In genomic region chr7:118937469-118938387, GRCm38 (mm10) we compare ENCODE assay signal across 13 mouse cellular contexts. TPM values are rescaled to one million over a fixed set of nuclear protein-coding genes. Genes with fewer than 3 reads are reported as not detected.
DNase-seq lines count a peak whose midpoint lies in the region; TF ChIP-seq lines count a peak whose summit lies in the region.
"Had no signal": no experiment of that assay in that cellular context is flagged by ENCODE, and none has a peak within 500 bp of the region (broad histone marks: within the 10 kb centered on the region; RNA-seq: fewer than 3 reads in every experiment).

No protein-coding gene starts in this region.

- no peaks in the 10 kb centered on the region for H3K36me3 ChIP-seq in testis, adult 2 months (ENCODE audit: control insufficient read depth, insufficient read depth, low read length)
- H3K36me3 ChIP-seq: embryonic facial prominence, embryonic 15.5 days; G1E; hindbrain, embryonic 12.5 days had no signal

- peak; percentile 65 to 88 for DNase-seq in adrenal gland, adult (ENCODE audit: inconsistent age in 2 of 2, low spot score in 1 of 2)
- DNase-seq in adrenal gland, postnatal 4 days (ENCODE audit: low spot score in 2 of 2): no peak
- peak; percentile 54 for DNase-seq in ZHBTc4 (ENCODE audit: low read depth, low spot score)
- peak; percentile 62 to 76 for DNase-seq in lung, adult 18-20 months
- no peak for DNase-seq in left cerebral cortex, adult 11 months (ENCODE audit: low spot score)
- no peak for DNase-seq in gastrocnemius, adult 18-20 months (ENCODE audit: low spot score)
- no peak for DNase-seq in right cerebral cortex, postnatal 14 days
- DNase-seq: cerebellum, postnatal 10 days had no signal

- H3K4me3 ChIP-seq in testis, adult 2 months (ENCODE audit: control insufficient read depth, low read depth, low read length): peak overlapping the region; percentile 37
- H3K4me3 ChIP-seq: embryonic facial prominence, embryonic 15.5 days; hindbrain, embryonic 12.5 days had no signal

- H3K4me1 ChIP-seq in testis, adult 2 months (ENCODE audit: control insufficient read depth, insufficient read depth, low read length): no peaks in the 10 kb centered on the region; the same call in 1 of the 2 replicates
- H3K4me1 ChIP-seq: embryonic facial prominence, embryonic 15.5 days had no signal

- no peak for TF ChIP-seq CTCF in testis, adult 2 months (IDR thresholded peaks at IDR 0.05; ENCODE audit: control insufficient read depth, insufficient read depth, insufficient replicate concordance, low read depth, low read length)

- no peak for TF ChIP-seq POLR2A in testis, adult 2 months (IDR thresholded peaks at IDR 0.05; ENCODE audit: control insufficient read depth, low read depth, low read length)

- H3K27ac ChIP-seq in testis, adult 2 months (ENCODE audit: control insufficient read depth, insufficient read depth, low read depth, low read length): peak overlapping the region; percentile 59; the same call in 1 of the 2 replicates
- H3K27ac ChIP-seq: embryonic facial prominence, embryonic 15.5 days; hindbrain, embryonic 12.5 days; kidney, postnatal 0 days had no signal

- no peaks in the 10 kb centered on the region for H3K27me3 ChIP-seq in testis, adult 2 months (ENCODE audit: control insufficient read depth, insufficient read depth, low read length)
- H3K27me3 ChIP-seq: embryonic facial prominence, embryonic 15.5 days; hindbrain, embryonic 12.5 days had no signal

RNA-seq across cellular contexts. Expression of gene Gprc5b, which starts 57.3 kb away (rescaled TPM):
- 10 to 100 TPM; 53.3 to 66.6 TPM for total RNA-seq in adrenal gland, postnatal 4 days (2021)
- 45.8 and 57.4 TPM in 2 replicates for polyA plus RNA-seq in testis, adult 2 months (2012; rRNA removed)
- total RNA-seq in gastrocnemius, adult 18-20 months (2021): 10 to 100 TPM; 12.4 to 21.7 TPM
- polyA plus RNA-seq: G1E had no signal

Comparison
In these comparisons a context has a peak if more than half of its experiments do, and no peak if none do; other contexts are left out.
1. DNase-seq: peak in adrenal gland, adult (2 of 2), ZHBTc4 (single experiment) and lung, adult 18-20 months (2 of 2); none in adrenal gland, postnatal 4 days (0 of 2), left cerebral cortex, adult 11 months (single experiment), gastrocnemius, adult 18-20 months (single experiment) and right cerebral cortex, postnatal 14 days (single experiment).